Mouse (Mus musculus) ES-Bruce4 (cell line): ENCODE data around the gene Frmd6. TPM values are rescaled to one million over a fixed set of nuclear protein-coding genes. Genes with fewer than 3 reads are reported as not detected.

Experiments used
- H3K27ac ChIP-seq: 2 replicates; pipeline ENCODE4 v1.5.1; 2012; ENCODE audit warnings: low read length, inconsistent platforms; ENCODE audit not compliant: insufficient read depth
- H3K27me3 ChIP-seq: 2 replicates; pipeline ENCODE4 v1.6.1; 2012; ENCODE audit warnings: mild to moderate bottlenecking, low read length, inconsistent platforms; ENCODE audit not compliant: control insufficient read depth, poor library complexity, insufficient read depth, severe bottlenecking
- H3K36me3 ChIP-seq: 2 replicates; pipeline ENCODE4 v1.6.1; 2012; ENCODE audit warnings: inconsistent platforms, mild to moderate bottlenecking, low read length, moderate library complexity; ENCODE audit not compliant: control insufficient read depth, poor library complexity, insufficient read depth, severe bottlenecking
- H3K4me1 ChIP-seq: one replicate; pipeline ENCODE4 v1.8.1; 2011; ENCODE audit warnings: low read length; ENCODE audit not compliant: control insufficient read depth, insufficient read depth
- H3K4me3 ChIP-seq: 2 replicates; pipeline ENCODE4 v1.5.1; 2011; ENCODE audit warnings: low read depth, mild to moderate bottlenecking, low read length
- H3K9ac ChIP-seq: 2 replicates; pipeline ENCODE4 v1.6.1; 2012; ENCODE audit warnings: low read depth, mild to moderate bottlenecking, inconsistent platforms; ENCODE audit not compliant: poor library complexity, severe bottlenecking
- H3K9me3 ChIP-seq: replicated peaks from 2 replicates; pipeline ENCODE4 v1.6.1; 2012; ENCODE audit warnings: mild to moderate bottlenecking, low read length, inconsistent platforms; ENCODE audit not compliant: control insufficient read depth, poor library complexity, insufficient read depth, severe bottlenecking
- CTCF ChIP-seq: IDR thresholded peaks from one replicate; pipeline ENCODE4 v1.8.1; 2011; ENCODE audit warnings: low read depth, low read length
- EP300 ChIP-seq: IDR thresholded peaks from 2 replicates; pipeline ENCODE4 v1.6.1; 2011; ENCODE audit warnings: low read depth, low read length; ENCODE audit not compliant: insufficient read depth
- POLR2A ChIP-seq: IDR thresholded peaks from one replicate; pipeline ENCODE4 v1.8.1; 2011; ENCODE audit warnings: low read length; ENCODE audit not compliant: insufficient read depth
- polyA plus RNA-seq: library from polyadenylated mRNA; stranded (reverse); fragments of >200 nt; gene quantifications from 2 replicates; pipeline ENCODE4 v1.2.4, GENCODE M21; 2011; ENCODE audit warnings: low read depth; ENCODE audit not compliant: missing spikeins, insufficient read depth, insufficient read length

Gene Frmd6
- polyA plus RNA-seq, 1 experiment: 30.5 TPM

DNA sequence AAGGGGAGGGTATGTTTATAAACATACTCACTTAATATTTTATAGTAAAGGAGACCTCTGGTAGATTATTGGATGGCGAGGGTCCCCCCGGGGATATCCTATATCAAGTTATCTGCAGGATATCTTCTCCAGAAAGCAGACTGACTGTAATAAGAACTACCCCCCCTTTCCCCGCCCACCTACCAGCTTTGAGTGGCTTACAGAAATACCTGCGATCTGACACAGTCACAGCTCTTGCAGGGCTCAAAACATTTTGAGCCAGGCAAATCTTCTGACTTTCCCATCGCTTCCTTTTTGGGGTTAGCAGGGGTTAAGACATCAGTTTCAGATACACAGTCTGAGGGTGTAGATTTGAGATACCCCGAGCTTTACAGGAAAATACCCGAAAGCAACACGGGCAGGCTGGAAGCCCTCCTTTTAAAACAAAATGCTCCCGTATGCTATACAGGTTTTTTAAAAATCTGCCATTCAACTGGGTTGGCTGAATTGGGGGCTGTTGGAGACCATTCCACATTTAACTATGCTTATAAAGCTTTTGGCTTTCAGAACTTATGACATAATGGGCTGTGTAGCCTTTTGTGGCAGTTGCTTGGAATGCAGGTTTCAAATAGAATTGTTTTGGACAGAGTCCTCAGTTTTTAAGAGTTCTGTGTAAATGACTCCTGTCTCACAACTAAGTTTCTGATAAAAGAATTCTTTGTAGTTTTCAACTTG, 2.0 kb downstream of the Frmd6 start:
- no peaks in the 10 kb centered on the region for H3K4me1 ChIP-seq
- TF ChIP-seq CTCF: no peak
- TF ChIP-seq POLR2A: no peak
- TF ChIP-seq EP300: no peak
- no peaks in the 10 kb centered on the region for H3K36me3 ChIP-seq
- no peak overlapping the region for H3K9ac ChIP-seq
- H3K27me3 ChIP-seq: no peaks in the 10 kb centered on the region
- H3K4me3 ChIP-seq: no peak overlapping the region
- H3K27ac ChIP-seq: no peak overlapping the region
- H3K9me3 ChIP-seq: no peaks in the 10 kb centered on the region

GRCm38 (mm10) chr12:70827901-70828271, 2.6 kb downstream of the Frmd6 start:
- Histone ChIP-seq H3K4me1 (no peaks in the 10 kb centered on the region), H3K4me3 (no peak overlapping the region), H3K27me3 (no peaks in the 10 kb centered on the region), H3K36me3 (no peaks in the 10 kb centered on the region), H3K27ac (no peak overlapping the region), H3K9ac (no peak overlapping the region), H3K9me3 (no peaks in the 10 kb centered on the region)
- TF ChIP-seq EP300 (no peak), POLR2A (no peak), CTCF (no peak)

- no peaks in the 10 kb centered on the region for H3K9me3 ChIP-seq
- no peaks in the 10 kb centered on the region for H3K36me3 ChIP-seq
- H3K27me3 ChIP-seq: no peaks in the 10 kb centered on the region
- no peak overlapping the region for H3K27ac ChIP-seq
- TF ChIP-seq EP300 (no peak), CTCF (no peak), POLR2A (no peak)
- H3K9ac ChIP-seq: no peak overlapping the region
- H3K4me1 ChIP-seq: no peaks in the 10 kb centered on the region
- H3K4me3 ChIP-seq: no peak overlapping the region
These were observed 5.8 kb downstream of the Frmd6 start for GRCm38 (mm10) chr12:70830982-70831566.

- H3K9me3 ChIP-seq: no peaks in the 10 kb centered on the region
- H3K4me3 ChIP-seq: no peak overlapping the region
- no peak overlapping the region for H3K27ac ChIP-seq
- no peak for TF ChIP-seq EP300
- no peak for TF ChIP-seq POLR2A
- TF ChIP-seq CTCF: no peak
- H3K4me1 ChIP-seq: no peaks in the 10 kb centered on the region
- no peaks in the 10 kb centered on the region for H3K36me3 ChIP-seq
- no peak overlapping the region for H3K9ac ChIP-seq
- H3K27me3 ChIP-seq: no peaks in the 10 kb centered on the region
These were observed 7.1 kb downstream of the Frmd6 start for GRCm38 (mm10) chr12:70832216-70832998.

DNA sequence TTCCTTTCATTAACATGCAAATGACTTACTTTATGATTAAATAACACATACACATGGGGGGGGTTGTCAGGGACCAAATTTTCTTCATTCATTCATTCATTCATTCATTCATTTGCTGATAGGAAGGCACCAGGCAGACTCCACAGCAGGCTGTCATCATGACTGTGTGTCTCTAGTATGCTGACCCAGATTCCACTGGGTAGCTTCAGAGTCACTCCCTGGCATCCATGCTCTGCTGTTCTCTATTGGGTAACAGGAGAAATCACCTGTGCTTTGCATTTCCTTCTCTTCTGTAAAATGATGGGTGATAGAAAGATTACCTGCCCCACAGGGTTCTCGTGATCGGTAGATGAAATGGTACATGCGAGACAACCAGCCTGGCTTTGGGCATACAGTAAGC, 7.7 kb downstream of the Frmd6 start:
- H3K9me3 ChIP-seq: no peaks in the 10 kb centered on the region
- H3K4me3 ChIP-seq: no peak overlapping the region
- no peaks in the 10 kb centered on the region for H3K27me3 ChIP-seq
- H3K4me1 ChIP-seq: no peaks in the 10 kb centered on the region
- no peaks in the 10 kb centered on the region for H3K36me3 ChIP-seq
- TF ChIP-seq EP300: no peak
- no peak for TF ChIP-seq CTCF
- TF ChIP-seq POLR2A: no peak
- no peak overlapping the region for H3K27ac ChIP-seq
- H3K9ac ChIP-seq: no peak overlapping the region

GRCm38 (mm10) chr12:70834043-70834442, 8.7 kb downstream of the Frmd6 start:
- Histone ChIP-seq H3K27me3 (no peaks in the 10 kb centered on the region), H3K9me3 (no peaks in the 10 kb centered on the region), H3K4me1 (no peaks in the 10 kb centered on the region), H3K27ac (no peak overlapping the region), H3K9ac (no peak overlapping the region), H3K36me3 (no peaks in the 10 kb centered on the region), H3K4me3 (no peak overlapping the region)
- TF ChIP-seq CTCF (no peak), EP300 (no peak), POLR2A (no peak)
